Mouse (Mus musculus): ENCODE data around the gene Tmub2.

The Tmub2 gene

GRCm38 (mm10) chr11:102284501-102285094 lies at the start of gene Tmub2:
TSS of gene Tmub2 (plus strand) at chr11:102284931.
- DNase-seq (ENCODE audit: low read depth), result peak; percentile 99

DNA sequence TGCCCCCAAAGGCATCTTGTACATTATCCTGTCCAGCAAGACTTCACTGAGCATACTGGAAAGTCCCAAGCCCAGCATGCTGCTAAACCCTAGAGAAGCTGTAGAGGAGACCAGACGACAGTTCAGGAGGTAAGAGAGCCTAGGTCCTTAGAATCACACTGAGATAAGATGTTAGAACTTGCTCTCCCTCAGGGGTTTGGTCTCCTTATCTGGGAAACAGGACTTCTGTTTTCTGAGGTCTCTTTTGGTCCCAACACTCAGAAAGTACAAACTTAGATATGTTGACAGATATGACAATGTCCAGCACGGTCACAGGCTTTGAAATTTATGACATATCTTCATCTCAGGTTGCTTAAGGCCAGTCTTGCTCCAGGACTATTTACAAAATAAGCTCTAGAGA lies 48.7 kb upstream of the Tmub2 start:
- no peak for DNase-seq (ENCODE audit: low read depth)

GRCm38 (mm10) chr11:102240636-102241035 lies 44.1 kb upstream of the Tmub2 start:
- DNase-seq (ENCODE audit: low read depth), result no peak

GRCm38 (mm10) chr11:102241246-102241645 lies 43.5 kb upstream of the Tmub2 start:
- DNase-seq (ENCODE audit: low read depth), result no peak

DNA sequence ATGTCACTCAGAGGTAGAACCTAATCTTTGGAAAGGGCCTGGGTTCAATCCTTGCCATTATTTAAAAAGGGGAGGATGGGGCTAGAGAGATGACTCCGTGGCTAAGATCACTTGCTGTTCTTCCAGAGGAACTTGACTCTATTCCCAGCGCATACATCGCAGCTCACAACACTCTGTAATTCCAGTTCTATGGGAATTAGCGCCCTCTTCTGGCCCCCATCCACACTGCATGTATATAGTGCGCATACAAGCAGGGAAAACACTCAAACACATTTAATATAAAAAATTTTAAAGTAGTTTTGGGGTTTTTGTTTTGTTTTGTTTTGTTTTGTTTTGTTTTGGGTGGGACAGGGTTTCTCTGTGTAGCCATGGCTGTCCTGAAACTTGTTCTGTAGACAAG lies 42.9 kb upstream of the Tmub2 start:
- DNase-seq (ENCODE audit: low read depth), result no peak

DNA sequence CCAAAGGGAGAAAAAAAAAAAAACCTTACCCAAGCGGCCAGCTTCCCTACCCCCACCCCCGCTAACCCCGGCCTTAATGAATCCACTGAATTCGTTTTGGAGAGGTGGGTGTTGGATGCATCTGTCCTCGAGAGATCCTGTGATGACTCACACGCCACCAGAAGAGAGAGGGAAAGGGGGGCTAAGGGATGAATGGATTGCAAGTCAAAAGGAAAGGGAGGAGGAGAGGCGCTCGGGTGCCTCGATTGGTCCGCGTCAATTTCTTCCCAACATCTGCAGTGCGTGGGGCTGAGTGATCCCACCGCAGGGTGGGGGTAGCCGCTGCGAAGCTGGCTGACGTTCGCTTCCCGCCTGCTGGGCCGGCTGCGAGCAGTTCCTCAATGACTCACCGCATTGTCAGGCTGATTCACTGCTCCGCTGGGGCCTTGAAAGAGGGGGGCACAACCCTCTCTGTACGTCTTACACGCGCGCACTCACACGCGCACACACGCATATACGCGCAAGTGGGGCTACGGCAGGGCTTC lies 39.7 kb upstream of the Tmub2 start:
- DNase-seq (ENCODE audit: low read depth), result no peak

DNA sequence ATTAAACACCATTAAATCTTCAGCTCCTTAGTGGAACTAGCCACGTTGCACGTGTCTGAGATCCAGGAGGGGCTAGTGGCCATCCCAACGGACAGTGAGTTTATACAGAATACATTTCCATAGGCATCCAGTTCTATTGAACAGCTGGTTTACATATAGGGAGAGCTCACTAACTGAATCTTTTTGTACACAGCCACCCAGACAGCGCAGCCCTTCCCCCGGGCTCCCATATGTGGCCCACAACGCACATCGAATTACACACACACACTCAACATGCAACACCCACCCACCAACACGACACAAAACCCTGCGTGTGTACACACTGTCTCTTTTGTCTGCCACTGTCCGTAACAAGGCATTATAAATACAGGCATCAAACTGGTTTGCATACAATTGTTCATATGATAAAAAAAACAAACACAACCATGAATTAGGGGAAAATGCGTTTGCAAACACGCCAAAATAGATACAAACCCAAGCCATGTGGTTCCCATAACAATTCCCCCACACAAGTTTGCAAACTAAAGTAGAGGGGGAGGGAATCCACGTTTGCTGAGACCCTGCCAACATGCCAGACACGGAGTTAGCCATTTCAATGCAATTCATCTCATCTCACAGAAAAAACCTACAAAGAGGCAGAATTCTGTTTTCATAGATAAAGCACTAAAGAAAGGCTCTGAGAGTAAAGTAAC lies 39.0 kb upstream of the Tmub2 start:
- no peak for DNase-seq (ENCODE audit: low read depth)

GRCm38 (mm10) chr11:102246273-102246635 lies 38.5 kb upstream of the Tmub2 start:
- no peak for DNase-seq (ENCODE audit: low read depth)

DNA sequence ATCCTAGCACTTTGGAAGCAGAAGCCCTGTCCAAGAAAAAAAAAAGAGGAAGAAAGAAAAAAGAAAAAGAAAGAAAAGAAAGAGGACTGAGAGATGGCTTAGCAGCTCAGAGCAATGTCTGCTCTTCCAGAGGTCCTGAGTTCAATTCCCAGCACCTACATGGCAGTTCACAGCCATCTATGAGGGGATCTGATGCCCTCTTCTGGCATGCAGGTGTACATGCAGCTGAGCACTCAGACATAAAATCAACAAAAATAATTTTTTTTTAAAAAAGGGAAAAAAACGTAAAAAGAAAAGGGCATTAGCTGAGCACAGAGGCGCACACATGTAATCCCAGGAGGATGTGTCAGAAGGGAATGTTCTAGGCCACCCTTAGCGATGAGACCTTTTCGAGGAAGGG lies 37.9 kb upstream of the Tmub2 start:
- no peak for DNase-seq (ENCODE audit: low read depth)

GRCm38 (mm10) chr11:102248630-102249230 lies 36.0 kb upstream of the Tmub2 start, which contains the start of gene BC030867:
TSS of gene BC030867 (plus strand) at chr11:102248882.
- DNase-seq (ENCODE audit: low read depth), result peak; percentile 99

DNA sequence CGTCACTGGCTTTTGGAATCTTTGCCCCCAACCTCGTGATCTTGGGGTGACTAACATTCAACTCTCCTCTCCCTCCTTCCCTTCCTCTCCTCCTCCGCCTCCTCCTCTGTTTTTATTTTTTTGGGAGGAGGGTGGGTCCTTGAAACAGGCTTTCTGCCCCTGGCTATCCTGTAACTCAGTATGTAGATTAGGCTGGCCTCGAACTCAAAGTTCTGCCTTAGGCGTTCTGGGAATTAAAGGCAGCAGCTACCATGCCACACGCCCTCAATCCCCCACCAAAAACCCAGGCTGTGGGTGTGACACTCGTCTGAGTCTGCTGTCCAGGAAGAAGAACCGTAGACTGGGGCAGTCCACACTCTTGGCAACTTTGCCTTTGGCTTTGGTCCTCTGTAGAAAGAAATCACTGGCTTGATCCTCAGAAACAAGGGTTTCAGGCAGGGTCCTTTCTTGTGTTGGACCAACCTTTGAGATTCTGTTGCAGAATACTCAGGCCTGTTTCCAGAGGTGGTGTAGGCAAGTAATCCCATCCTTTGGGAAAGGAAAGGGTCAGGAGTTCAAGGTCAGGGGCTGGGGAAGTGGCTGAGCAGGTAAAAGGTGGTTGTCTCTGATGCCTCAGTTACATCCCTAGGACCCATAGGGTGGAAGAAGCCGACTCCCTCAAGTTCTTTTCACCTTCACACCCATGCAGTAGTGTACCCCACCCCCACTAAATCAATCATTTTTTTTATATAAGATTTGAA lies 35.2 kb upstream of the Tmub2 start:
- DNase-seq (ENCODE audit: low read depth), result no peak

GRCm38 (mm10) chr11:102257514-102257913 lies 27.2 kb upstream of the Tmub2 start:
- DNase-seq (ENCODE audit: low read depth), result no peak

DNA sequence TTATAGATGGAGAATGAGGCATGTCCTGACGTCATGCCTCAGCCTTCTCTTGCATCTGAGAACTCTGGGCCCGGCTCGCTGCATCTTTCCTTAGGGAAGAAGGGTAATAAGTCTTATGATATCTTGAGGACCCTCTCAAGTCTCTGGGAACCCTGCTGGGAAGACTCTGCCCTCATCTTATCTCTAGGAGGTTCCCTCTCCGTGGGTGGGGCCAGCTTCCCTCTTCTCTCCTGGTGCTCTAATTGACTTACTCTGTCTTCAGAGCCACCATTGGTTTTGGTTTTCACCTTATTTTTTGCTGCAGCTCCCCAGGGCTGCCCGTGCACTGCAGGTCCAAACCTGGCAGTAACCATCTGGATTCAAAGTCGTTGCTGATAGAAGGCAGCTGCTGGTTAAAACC lies 26.6 kb upstream of the Tmub2 start:
- DNase-seq (ENCODE audit: low read depth), result no peak

GRCm38 (mm10) chr11:102258521-102258920 lies 26.2 kb upstream of the Tmub2 start:
- DNase-seq (ENCODE audit: low read depth), result no peak

GRCm38 (mm10) chr11:102263211-102263610 lies 21.5 kb upstream of the Tmub2 start:
- DNase-seq (ENCODE audit: low read depth), result no peak

GRCm38 (mm10) chr11:102265816-102266215 lies 18.9 kb upstream of the Tmub2 start:
- no peak for DNase-seq (ENCODE audit: low read depth)

DNA sequence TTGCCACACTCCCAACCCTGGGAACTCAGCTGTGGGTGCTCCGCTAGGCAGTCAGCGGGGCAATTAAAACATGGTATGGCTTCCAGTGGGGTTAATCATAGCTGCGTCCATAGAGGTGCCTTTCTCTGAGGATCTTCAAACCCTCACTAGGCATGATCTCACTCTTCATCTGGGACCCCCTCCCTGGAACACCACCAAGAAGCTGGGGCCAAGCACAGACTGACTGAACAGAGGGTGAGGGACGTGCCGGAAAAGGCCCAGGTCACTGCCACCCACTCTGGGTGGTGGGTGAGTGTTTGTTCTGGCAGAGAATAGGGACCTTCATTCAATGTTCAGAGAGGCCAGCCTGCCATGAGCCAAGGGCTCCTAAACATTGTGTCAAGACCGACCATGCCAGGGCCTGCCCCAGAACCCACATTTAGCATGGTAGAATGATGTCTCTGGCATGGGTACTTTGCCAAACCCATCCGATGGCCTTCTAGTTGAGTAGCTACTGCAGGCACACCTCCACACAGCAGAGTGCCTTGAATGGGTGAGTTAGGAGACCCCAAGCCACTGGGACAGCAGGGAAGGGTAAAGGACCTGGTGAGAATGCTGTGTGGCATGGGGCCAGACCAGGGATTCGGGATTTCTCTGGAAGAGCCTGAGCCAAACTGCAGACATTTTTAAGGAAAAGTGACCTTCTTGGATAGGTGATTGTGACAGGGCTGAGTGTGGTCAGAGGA lies 17.9 kb upstream of the Tmub2 start:
- DNase-seq (ENCODE audit: low read depth), result no peak

GRCm38 (mm10) chr11:102267480-102267879 lies 17.3 kb upstream of the Tmub2 start:
- no peak for DNase-seq (ENCODE audit: low read depth)

GRCm38 (mm10) chr11:102268520-102269244 lies 16.0 kb upstream of the Tmub2 start, which contains the start of gene Asb16:
TSS of gene Asb16 (plus strand) at chr11:102268743.
- DNase-seq (ENCODE audit: low read depth), result no peak

DNA sequence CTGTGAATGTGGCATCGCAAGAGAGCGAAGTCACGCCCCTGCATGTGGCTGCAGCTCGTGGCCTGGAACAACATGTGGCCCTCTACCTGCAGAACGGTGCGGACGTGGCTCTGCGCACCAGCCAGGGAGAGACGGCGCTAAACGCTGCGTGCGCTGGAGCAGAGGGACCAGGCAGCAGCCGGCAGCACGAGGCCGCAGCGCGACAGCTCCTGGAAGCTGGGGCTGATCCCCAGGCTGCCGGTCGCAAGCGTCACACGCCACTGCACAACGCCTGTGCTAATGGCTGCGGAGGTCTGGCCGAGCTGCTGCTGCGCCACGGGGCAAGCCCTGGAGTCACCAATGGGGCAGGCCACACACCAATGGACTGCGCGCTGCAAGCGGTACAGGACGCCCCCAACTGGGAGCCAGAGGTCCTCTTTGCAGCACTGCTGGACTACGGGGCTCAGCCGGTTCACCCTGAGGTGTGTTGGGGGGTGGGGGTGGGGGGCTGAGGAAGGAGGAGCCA lies 8.3 kb upstream of the Tmub2 start:
- DNase-seq (ENCODE audit: low read depth), result no peak

DNA sequence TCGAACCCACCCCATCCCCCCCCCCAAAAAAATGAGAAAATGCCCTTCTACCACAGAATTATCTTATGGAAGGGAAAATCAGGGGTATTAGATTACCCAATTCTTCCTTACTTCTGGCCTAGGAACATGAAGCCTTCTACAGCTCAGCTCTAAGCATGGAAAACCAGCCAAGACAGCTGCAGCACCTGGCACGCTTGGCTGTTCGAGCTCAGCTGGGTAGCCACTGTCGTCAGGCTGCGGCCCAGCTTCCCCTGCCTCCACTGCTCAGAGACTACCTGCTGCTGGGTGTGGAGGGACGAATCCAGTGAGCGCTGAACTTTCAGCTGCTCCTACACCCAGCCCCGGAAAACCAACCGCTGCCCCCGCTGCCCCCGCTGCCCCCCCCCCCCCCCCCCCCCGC lies 7.0 kb upstream of the Tmub2 start:
- no peak for DNase-seq (ENCODE audit: low read depth)

Data from c-Kit-positive CD71-positive TER-119-negative erythroid progenitor cells, embryonic 14.5 days (primary cell).